In the genomic region with DNA sequence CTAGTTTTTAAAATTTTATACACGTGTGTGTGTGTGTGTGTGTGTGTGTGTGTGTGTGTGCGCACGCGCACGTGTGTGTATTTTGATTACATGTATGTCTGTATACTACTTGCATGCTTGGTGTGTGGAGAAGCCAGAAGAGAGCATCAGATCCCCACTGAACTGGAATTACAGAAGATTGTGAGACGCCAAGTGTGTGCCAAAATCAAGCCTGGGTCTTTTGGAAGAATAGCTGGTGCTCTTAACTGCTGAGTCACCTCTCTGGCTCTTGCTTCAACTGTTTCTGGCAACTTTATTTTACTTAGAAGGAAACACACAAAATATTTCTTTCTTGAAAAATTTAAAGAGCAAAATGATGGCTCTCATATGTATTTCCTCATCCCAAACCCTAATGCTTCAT, we compare ENCODE assay signal across 24 mouse cellular contexts.
DNase-seq lines count a peak whose midpoint lies in the region; ATAC-seq and TF ChIP-seq lines count a peak whose summit lies in the region.
"Had no signal": no experiment of that assay in that cellular context is flagged by ENCODE, and none has a peak within 500 bp of the region (broad histone marks: within the 10 kb centered on the region; RNA-seq: fewer than 3 reads in every experiment).

No protein-coding gene starts in this region.

- H3K9ac ChIP-seq in heart, embryonic 12.5 days = no peak overlapping the region
- no peak overlapping the region for H3K9ac ChIP-seq in MEL (ENCODE audit: control insufficient read depth, low read depth, low read length, poor library complexity, severe bottlenecking)
- H3K9ac ChIP-seq in kidney, embryonic 14.5 days (ENCODE audit: low read depth, low read length) = no peak overlapping the region
- H3K9ac ChIP-seq: embryonic facial prominence, embryonic 15.5 days; forebrain, embryonic 12.5 days; hindbrain, embryonic 13.5 days had no signal

- TF ChIP-seq POLR2A in MEL (IDR thresholded peaks at IDR 0.05; ENCODE audit: control insufficient read depth in 1 of 2, insufficient read depth in 1 of 2, low read depth in 1 of 2, low read length in 2 of 2, poor library complexity in 1 of 2) = no peak

- no peaks in the 10 kb centered on the region for H3K4me1 ChIP-seq in heart, embryonic 12.5 days (replicated peaks)
- no peaks in the 10 kb centered on the region for H3K4me1 ChIP-seq in MEL (ENCODE audit: control insufficient read depth in 1 of 2, insufficient read depth in 2 of 2, low read length in 2 of 2)
- H3K4me1 ChIP-seq in kidney, embryonic 14.5 days (ENCODE audit: control insufficient read depth, insufficient read depth, low read length) = no peaks in the 10 kb centered on the region
- H3K4me1 ChIP-seq: embryonic facial prominence, embryonic 15.5 days; forebrain, embryonic 12.5 days; hindbrain, embryonic 13.5 days had no signal

- TF ChIP-seq EP300 in MEL (IDR thresholded peaks at IDR 0.05; ENCODE audit: low read depth in 1 of 2, low read length in 2 of 2) = no peak

- H3K27ac ChIP-seq in heart, embryonic 12.5 days (ENCODE audit: poor library complexity, severe bottlenecking) = no peak overlapping the region
- H3K27ac ChIP-seq in MEL (ENCODE audit: control insufficient read depth, low read depth, low read length) = no peak overlapping the region
- H3K27ac ChIP-seq in kidney, embryonic 14.5 days (ENCODE audit: low read depth, low read length) = no peak overlapping the region
- H3K27ac ChIP-seq: embryonic facial prominence, embryonic 15.5 days; forebrain, embryonic 12.5 days; heart, adult 2 months; hindbrain, embryonic 13.5 days; hindbrain, postnatal 0 days had no signal

- H3K9me3 ChIP-seq in heart, embryonic 12.5 days (replicated peaks) = no peaks in the 10 kb centered on the region
- no peaks in the 10 kb centered on the region for H3K9me3 ChIP-seq in MEL (replicated peaks; ENCODE audit: insufficient read depth, low read length)
- H3K9me3 ChIP-seq in kidney, embryonic 14.5 days (ENCODE audit: control insufficient read depth, low read length) = no peaks in the 10 kb centered on the region
- H3K9me3 ChIP-seq: embryonic facial prominence, embryonic 15.5 days; forebrain, embryonic 12.5 days; G1E; hindbrain, embryonic 13.5 days had no signal

- H3K79me2 ChIP-seq in MEL (ENCODE audit: control insufficient read depth, insufficient read depth, low read length, poor library complexity) = no peaks in the 10 kb centered on the region

- H3K27me3 ChIP-seq in heart, embryonic 12.5 days (replicated peaks) = no peaks in the 10 kb centered on the region
- H3K27me3 ChIP-seq in MEL (ENCODE audit: control insufficient read depth in 1 of 2, insufficient read depth in 2 of 2, low read length in 2 of 2) = no peaks in the 10 kb centered on the region
- no peaks in the 10 kb centered on the region for H3K27me3 ChIP-seq in kidney, embryonic 14.5 days (ENCODE audit: control insufficient read depth, insufficient read depth, low read length)
- H3K27me3 ChIP-seq: embryonic facial prominence, embryonic 15.5 days; forebrain, embryonic 12.5 days; hindbrain, embryonic 13.5 days; Patski had no signal

- no peaks in the 10 kb centered on the region for H3K36me3 ChIP-seq in heart, embryonic 12.5 days
- no peaks in the 10 kb centered on the region for H3K36me3 ChIP-seq in MEL (ENCODE audit: control insufficient read depth in 1 of 2, insufficient read depth in 2 of 2, low read length in 2 of 2)
- no peaks in the 10 kb centered on the region for H3K36me3 ChIP-seq in kidney, embryonic 14.5 days (ENCODE audit: control insufficient read depth, insufficient read depth, low read length)
- H3K36me3 ChIP-seq: embryonic facial prominence, embryonic 15.5 days; forebrain, embryonic 12.5 days; G1E; hindbrain, embryonic 13.5 days had no signal

- WGBS in heart, embryonic 12.5 days = 86% methylated on average over 6 of the region's 6 CpGs
- 91% methylated on average over 6 of the region's 6 CpGs for WGBS in kidney, embryonic 14.5 days

- H3K4me3 ChIP-seq in heart, embryonic 12.5 days = no peak overlapping the region
- H3K4me3 ChIP-seq in MEL (ENCODE audit: control insufficient read depth in 1 of 2, insufficient read depth in 1 of 2, low read depth in 2 of 2, low read length in 2 of 2) = no peak overlapping the region
- H3K4me3 ChIP-seq in kidney, embryonic 14.5 days (ENCODE audit: low read length) = no peak overlapping the region
- H3K4me3 ChIP-seq: embryonic facial prominence, embryonic 15.5 days; forebrain, embryonic 12.5 days; heart, adult 2 months; hindbrain, embryonic 13.5 days had no signal

- no peak overlapping the region for H3K4me2 ChIP-seq in heart, embryonic 12.5 days
- H3K4me2 ChIP-seq in kidney, embryonic 14.5 days (replicated peaks; ENCODE audit: low read depth, low read length) = no peak overlapping the region
- H3K4me2 ChIP-seq: embryonic facial prominence, embryonic 15.5 days; forebrain, embryonic 12.5 days; heart, embryonic 11.5 days; hindbrain, embryonic 13.5 days had no signal

- ATAC-seq in heart, embryonic 12.5 days (ENCODE audit: insufficient number of reproducible peaks, low FRiP score) = no peak
- no peak for ATAC-seq in kidney, embryonic 14.5 days (ENCODE audit: low FRiP score, low TSS enrichment)
- ATAC-seq: CD4-positive, CD25-positive, alpha-beta regulatory T cell, adult 4 months; forebrain, embryonic 16.5 days; hindbrain, postnatal 0 days; Patski had no signal

- no peak for TF ChIP-seq CTCF in MEL (IDR thresholded peaks at IDR 0.05 in 2 of 3, conservative IDR thresholded peaks at IDR 0.05 in 1 of 3; ENCODE audit: control insufficient read depth in 1 of 3, insufficient read depth in 1 of 3, low read depth in 2 of 3, low read length in 3 of 3, poor library complexity in 1 of 3, severe bottlenecking in 1 of 3)

- DNase-seq in heart, adult 18-20 months = peak; percentile 23 to 25
- DNase-seq in 3134 (ENCODE audit: extremely low read depth, insufficient read length, low spot score) = peak; percentile 1
- DNase-seq in MEL (ENCODE audit: low read depth, low spot score) = peak; percentile 7
- DNase-seq in fibroblast of lung, adult 2 months (ENCODE audit: low read depth) = peak; percentile 64
- no peak for DNase-seq in urinary bladder, postnatal 14 days (ENCODE audit: low spot score)
- DNase-seq: adrenal gland, adult 2 months; adrenal gland, postnatal 25 days; B cell, adult 2 months; cerebellum, adult 2 months; gastrocnemius, postnatal 10 days; heart, postnatal 4 days; kidney, adult 11 months had no signal

- no peak for TF ChIP-seq RAD21 in MEL (IDR thresholded peaks at IDR 0.05; ENCODE audit: low read depth, low read length)

TF ChIP-seq in MEL, 35 proteins besides CTCF, POLR2A, EP300 and RAD21:
- TF ChIP-seq MEF2A (IDR thresholded peaks at IDR 0.05; ENCODE audit: extremely low read depth, insufficient replicate concordance, low read depth, low read length, poor library complexity, severe bottlenecking) (no peak), RCOR1 (IDR thresholded peaks at IDR 0.05; ENCODE audit: low read depth, low read length) (no peak), HCFC1 (IDR thresholded peaks at IDR 0.05; ENCODE audit: low read depth, low read length) (no peak), ELF1 (IDR thresholded peaks at IDR 0.05; ENCODE audit: low read depth, low read length) (no peak), USF2 (IDR thresholded peaks at IDR 0.05; ENCODE audit: borderline replicate concordance in 1 of 2, insufficient read depth in 1 of 2, low read depth in 1 of 2, low read length in 2 of 2) (no peak), USF1 (IDR thresholded peaks at IDR 0.05; ENCODE audit: low read depth, low read length) (no peak), CHD1 (IDR thresholded peaks at IDR 0.05; ENCODE audit: low read depth, low read length) (no peak), SMC3 (IDR thresholded peaks at IDR 0.05; ENCODE audit: low read depth, low read length) (no peak), MYC (IDR thresholded peaks at IDR 0.05; ENCODE audit: low read depth, low read length) (no peak), MXI1 (IDR thresholded peaks at IDR 0.05; ENCODE audit: low read depth, low read length) (no peak), UBTF (IDR thresholded peaks at IDR 0.05; ENCODE audit: borderline replicate concordance, insufficient read depth, low read depth, low read length) (no peak), GABPA (IDR thresholded peaks at IDR 0.05; ENCODE audit: low read depth, low read length) (no peak), ETS1 (IDR thresholded peaks at IDR 0.05; ENCODE audit: low read depth, low read length) (no peak), E2F4 (IDR thresholded peaks at IDR 0.05; ENCODE audit: borderline replicate concordance, low read depth, low read length) (no peak), ZC3H11A (IDR thresholded peaks at IDR 0.05; ENCODE audit: low read depth, low read length) (no peak), TCF12 (IDR thresholded peaks at IDR 0.05; ENCODE audit: low read depth, low read length) (no peak), GATA1 (IDR thresholded peaks at IDR 0.05; ENCODE audit: low read depth, low read length) (no peak), SIN3A (IDR thresholded peaks at IDR 0.05; ENCODE audit: low read length) (no peak)
